Mouse (Mus musculus) embryonic facial prominence, embryonic 10.5 days (tissue): ENCODE data around the gene Fam83g. TPM values are rescaled to one million over a fixed set of nuclear protein-coding genes. Genes with fewer than 3 reads are reported as not detected.
A peak's percentile ranks its signal among the peaks of the same experiment; 100 is the strongest.
"Not testable (repeated sequence)": the region's sequence is repeated elsewhere in the genome, so short reads cannot be mapped to it uniquely, and the experiment has no call there.

Experiments
- DNase-seq: peaks from one replicate; pipeline ENCODE4 v3.0.0-alpha.2; 2017; ENCODE audit warnings: low spot score
- H3K27ac ChIP-seq: fragments of 300-500 bp; sonication (generic); replicated peaks from 2 replicates; pipeline ENCODE4 v1.5.1; 2016; ENCODE audit warnings: mild to moderate bottlenecking
- H3K27me3 ChIP-seq: fragments of 300-500 bp; sonication (generic); replicated peaks from 2 replicates; pipeline ENCODE4 v1.6.1; 2016; ENCODE audit warnings: low read depth, mild to moderate bottlenecking; ENCODE audit not compliant: poor library complexity, severe bottlenecking
- H3K36me3 ChIP-seq: fragments of 300-500 bp; sonication (generic); replicated peaks from 2 replicates; pipeline ENCODE4 v1.6.1; 2016; ENCODE audit warnings: mild to moderate bottlenecking, moderate library complexity
- H3K4me1 ChIP-seq: fragments of 300-500 bp; sonication (generic); 2 replicates; pipeline ENCODE4 v1.6.1; 2016
- H3K4me3 ChIP-seq: fragments of 300-500 bp; sonication (generic); 2 replicates; pipeline ENCODE4 v1.5.1; 2016; ENCODE audit warnings: mild to moderate bottlenecking, moderate library complexity
- H3K9me3 ChIP-seq: fragments of 300-500 bp; sonication (generic); 2 replicates; pipeline ENCODE4 v1.6.1; 2016; ENCODE audit warnings: mild to moderate bottlenecking
- whole genome bisulfite sequencing: fragments of 180-500 bp; shearing (Covaris S2); methylation state at CpG from one replicate; pipeline ENCODE4 v1.1.7; 2016; 5-methylcytosine and 5-hydroxymethylcytosine counted together
- polyA plus RNA-seq: library from polyadenylated mRNA; unstranded; fragments of >200 nt; fragmentation: Nextera tagmentation; extraction: Ambion mirVana; gene quantifications from 2 replicates; pipeline ENCODE4 v1.2.1, GENCODE M21; 2016

Fam83g gene
- polyA plus RNA-seq = 2.2 and 2.3 TPM in 2 replicates

DNA sequence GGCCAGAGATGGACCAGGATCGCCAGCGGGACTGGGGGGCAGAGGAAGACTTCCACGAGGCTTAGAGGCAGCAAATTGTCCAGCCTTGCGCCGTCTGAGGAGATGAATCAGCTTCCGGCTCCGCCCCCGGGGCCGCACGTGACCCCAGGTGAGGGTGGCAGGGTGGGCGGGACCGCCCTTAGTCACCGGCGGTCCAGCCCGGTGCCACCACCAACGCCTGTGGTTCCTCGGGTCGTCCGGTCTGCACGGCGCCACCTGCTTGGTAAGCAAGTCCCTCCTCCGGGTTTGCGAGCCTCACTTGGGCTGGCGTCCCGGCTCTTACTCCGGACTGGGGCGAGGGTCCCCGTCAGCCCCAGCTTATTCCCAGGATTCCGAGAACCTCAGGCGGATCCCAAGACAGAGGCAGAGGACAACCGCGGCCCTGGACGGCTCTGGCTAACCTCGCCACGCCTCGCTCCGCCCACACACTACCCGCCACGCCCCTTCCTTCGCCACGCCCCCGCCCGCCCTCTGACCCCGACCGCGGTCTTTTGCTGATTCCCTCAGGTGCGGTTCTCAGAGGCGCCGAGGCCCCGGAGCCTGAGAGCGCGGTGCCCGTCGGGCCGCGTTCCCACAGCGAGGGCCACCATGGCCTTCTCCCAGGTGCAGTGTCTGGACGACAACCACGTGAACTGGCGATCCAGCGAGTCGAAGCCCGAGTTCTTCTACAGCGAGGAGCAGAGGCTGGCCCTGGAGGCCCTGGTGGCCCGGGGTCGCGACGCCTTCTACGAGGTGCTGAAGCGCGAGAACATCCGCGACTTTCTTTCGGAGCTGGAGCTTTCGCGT, at the start of gene Fam83g:
Gene Fam83g, plus strand, starts transcription at position 185 of the 825 bp plus-strand sequence.
- Histone ChIP-seq H3K27ac (peak within 1 kb of the TSS; percentile 66; the same call in 1 of the 2 replicates), H3K27me3 (peaks cover 55% of the 10 kb centered on the region)

DNA sequence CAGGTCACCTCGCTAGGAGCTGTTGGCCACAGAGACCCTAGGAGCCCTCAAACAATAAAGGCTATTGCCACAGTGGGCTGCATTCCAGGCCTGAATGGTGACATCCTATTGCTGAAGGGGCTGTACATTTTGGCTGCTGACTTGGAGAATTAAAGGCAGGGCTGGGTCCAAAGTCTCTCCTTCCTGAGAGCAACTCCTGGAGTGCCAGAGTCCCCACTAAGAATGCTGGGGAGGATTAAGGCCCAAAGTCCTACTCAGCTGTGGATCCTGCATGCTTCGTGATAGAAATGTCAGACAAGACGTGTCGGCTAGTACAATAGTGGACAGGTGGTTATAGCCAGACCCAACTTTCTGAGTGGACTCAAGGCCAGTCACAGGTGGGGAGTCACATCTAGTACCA, 47.6 kb upstream of the Fam83g start:
- DNase-seq, H3K4me1 ChIP-seq, H3K27me3 ChIP-seq, H3K4me3 ChIP-seq, H3K36me3 ChIP-seq, H3K27ac ChIP-seq, H3K9me3 ChIP-seq: not testable (repeated sequence)
- 96% methylated on average over 4 of the region's 4 CpGs for WGBS

More for the DNA sequence above, at the start of gene Fam83g:
- peak; percentile 85 for DNase-seq
- Histone ChIP-seq H3K36me3 (no peaks in the 10 kb centered on the region), H3K9me3 (no peaks in the 10 kb centered on the region), H3K4me3 (peak within 1 kb of the TSS; percentile 58), H3K4me1 (peaks cover 48% of the 10 kb centered on the region)
- WGBS = under 1% methylated on average over 76 of the region's 76 CpGs

DNA sequence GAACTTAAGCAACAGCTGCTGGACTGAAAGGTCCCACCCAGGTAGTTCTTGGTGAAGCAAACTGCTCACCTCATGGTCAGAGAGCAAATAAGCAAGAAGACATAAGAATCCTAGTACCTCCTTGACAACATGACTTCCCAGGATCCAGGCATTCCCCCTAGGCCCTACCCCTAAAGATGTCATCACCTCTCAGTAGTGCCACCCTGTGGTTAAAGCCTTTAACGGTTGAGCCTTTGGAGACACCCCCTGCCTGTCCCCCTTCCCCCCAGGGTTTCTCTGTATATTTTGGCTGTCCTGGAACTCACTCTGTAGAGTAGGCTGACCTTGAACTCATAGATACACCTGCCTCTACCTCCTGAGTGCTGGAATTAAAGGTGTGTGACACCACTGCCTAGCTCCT, 46.5 kb upstream of the Fam83g start:
- H3K4me3 ChIP-seq = no peak overlapping the region
- H3K36me3 ChIP-seq = no peaks in the 10 kb centered on the region
- no peaks in the 10 kb centered on the region for H3K4me1 ChIP-seq
- DNase-seq = no peak
- H3K27me3 ChIP-seq = no peaks in the 10 kb centered on the region
- H3K9me3 ChIP-seq = no peaks in the 10 kb centered on the region
- H3K27ac ChIP-seq = no peak overlapping the region
- 53% methylated on average over 1 of the region's 1 CpGs for WGBS

DNA sequence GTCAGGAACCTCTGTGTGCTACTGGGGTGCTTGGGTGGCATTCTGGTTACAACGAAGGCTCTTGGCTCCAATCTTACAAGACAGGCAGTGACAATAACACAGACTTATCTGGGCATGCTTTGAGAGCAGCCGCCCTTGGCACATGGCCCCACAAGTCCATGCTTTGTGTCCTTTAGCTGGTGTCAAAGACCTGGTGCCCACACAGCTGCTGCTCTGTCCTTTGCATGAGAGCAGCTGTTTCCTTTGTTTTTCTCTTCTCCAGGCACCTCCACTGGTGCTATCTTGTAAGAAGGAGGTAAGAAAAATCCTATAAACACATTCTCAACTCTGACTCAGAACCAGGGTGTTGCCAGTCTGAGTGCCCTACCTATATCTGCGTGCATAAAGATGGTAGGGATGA, 46.0 kb upstream of the Fam83g start:
- Histone ChIP-seq H3K9me3 (no peaks in the 10 kb centered on the region), H3K27ac (no peak overlapping the region), H3K36me3 (no peaks in the 10 kb centered on the region), H3K4me1 (no peaks in the 10 kb centered on the region), H3K4me3 (no peak overlapping the region), H3K27me3 (no peaks in the 10 kb centered on the region)
- no peak for DNase-seq
- WGBS = 93% methylated on average over 3 of the region's 3 CpGs

DNA sequence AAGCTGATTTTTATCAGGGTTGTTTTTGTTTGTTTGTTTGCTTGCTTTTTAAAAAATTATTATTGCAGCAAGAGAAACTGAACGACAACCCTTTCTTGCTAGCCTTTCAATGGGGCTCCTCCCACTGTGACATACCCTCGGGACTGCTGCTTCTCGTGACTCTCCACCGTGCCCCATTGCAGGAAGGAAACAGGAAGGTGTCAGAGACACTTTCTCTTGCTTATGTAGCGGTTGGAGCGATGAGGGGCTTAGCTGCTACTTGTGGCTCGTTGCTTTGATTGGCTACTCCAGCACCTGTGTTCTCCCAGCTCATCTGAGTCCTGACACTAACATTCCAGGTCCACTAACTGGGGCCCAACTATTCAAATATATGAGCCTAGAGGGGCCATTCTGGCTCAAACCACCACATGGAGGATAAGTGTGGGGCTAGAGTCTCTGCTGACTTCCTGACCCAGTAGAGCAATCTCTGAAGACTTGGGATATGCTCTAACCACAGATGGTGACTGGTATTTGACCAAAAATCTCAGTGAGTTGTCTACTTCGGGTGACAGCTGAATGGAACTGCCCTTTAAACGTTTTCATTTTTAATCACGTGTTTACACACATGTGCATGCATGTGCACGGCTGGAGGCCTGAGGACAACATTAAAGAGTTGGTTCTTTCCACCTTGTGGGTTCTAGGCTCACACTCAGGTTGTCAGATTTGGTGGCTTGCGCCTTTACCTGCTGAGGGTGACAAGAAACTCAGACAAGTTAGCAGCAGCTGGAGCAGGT, 44.9 kb upstream of the Fam83g start:
- 76% methylated on average over 12 of the region's 12 CpGs for WGBS
- no peaks in the 10 kb centered on the region for H3K4me1 ChIP-seq
- H3K27me3 ChIP-seq = no peaks in the 10 kb centered on the region
- no peak for DNase-seq
- H3K9me3 ChIP-seq = no peaks in the 10 kb centered on the region
- H3K36me3 ChIP-seq = no peaks in the 10 kb centered on the region
- no peak overlapping the region for H3K27ac ChIP-seq
- no peak overlapping the region for H3K4me3 ChIP-seq

DNA sequence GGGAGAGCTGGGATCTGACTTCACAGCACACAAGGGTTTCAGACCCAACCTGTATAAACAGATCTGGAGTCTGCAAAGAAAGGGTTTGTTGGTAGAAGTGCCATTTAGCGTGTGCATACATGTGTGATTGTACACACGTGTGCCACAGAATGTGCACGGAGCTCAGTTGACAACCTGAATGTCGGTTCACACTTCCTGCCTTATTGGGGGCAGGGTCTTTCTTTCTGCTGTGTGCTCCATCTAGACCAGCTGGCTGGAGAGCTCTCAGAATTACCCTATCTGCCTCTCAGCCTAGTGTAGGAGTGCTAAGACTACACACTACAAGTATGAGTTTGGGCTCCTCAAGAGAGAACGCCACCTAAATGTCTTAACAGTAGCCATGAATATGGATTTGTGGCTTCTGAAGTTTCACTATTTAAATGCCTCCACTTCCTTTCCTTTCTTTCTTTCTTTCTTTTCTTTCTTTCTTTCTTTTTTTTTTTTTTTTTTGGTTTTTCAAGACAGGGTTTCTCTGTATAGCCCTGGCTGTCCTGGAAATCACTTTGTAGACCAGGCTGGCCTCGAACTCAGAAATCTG, 44.2 kb upstream of the Fam83g start:
- H3K27me3 ChIP-seq = no peaks in the 10 kb centered on the region
- no peaks in the 10 kb centered on the region for H3K4me1 ChIP-seq
- no peak overlapping the region for H3K27ac ChIP-seq
- H3K9me3 ChIP-seq = no peaks in the 10 kb centered on the region
- H3K4me3 ChIP-seq = no peak overlapping the region
- H3K36me3 ChIP-seq = no peaks in the 10 kb centered on the region
- no peak for DNase-seq
- 91% methylated on average over 6 of the region's 6 CpGs for WGBS

DNA sequence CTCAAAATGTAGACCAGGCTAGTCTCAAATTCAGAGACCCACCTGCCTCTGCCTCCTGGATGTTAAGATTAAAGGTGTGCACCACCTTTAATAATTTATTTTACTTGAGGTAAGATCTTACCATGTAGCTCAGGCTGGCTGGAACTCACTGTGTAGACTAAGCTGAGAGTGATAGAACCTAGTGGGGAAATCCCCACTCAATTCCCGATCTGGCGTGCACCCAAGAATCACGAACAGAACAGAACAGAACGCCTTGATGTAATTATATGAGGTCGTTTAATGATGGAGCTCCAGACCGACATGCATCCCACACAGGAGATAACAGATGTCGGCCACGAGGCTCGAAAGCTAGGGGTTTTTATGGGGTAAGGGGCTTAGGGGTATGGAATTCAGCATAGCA, 43.3 kb upstream of the Fam83g start:
- not testable (repeated sequence) for H3K36me3 ChIP-seq, H3K9me3 ChIP-seq, H3K4me1 ChIP-seq, DNase-seq, H3K27ac ChIP-seq, H3K4me3 ChIP-seq, H3K27me3 ChIP-seq
- 85% methylated on average over 9 of the region's 9 CpGs for WGBS

DNA sequence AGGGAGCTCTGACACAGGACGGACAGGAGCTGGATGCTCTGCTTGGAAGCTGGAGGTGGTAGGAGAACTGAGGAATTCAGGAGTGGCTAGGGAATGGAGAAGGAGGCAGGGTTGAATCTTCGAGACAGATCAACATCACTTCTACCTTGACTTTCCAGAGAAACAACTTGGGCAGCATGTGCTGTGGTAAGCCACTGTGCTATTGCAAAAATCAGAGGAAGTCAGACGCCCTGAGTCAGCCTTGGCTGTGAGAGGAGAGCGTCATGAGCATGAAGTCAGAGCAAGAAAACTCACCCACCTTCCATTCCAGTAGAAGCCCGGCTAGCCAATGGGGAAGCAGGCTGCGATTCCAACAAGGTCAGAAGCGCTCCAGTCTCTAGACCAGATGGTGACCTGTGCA, 41.8 kb upstream of the Fam83g start:
- Histone ChIP-seq H3K36me3 (no peaks in the 10 kb centered on the region), H3K9me3 (no peaks in the 10 kb centered on the region), H3K27me3 (no peaks in the 10 kb centered on the region), H3K27ac (no peak overlapping the region), H3K4me1 (no peaks in the 10 kb centered on the region), H3K4me3 (no peak overlapping the region)
- DNase-seq = no peak
- 83% methylated on average over 7 of the region's 7 CpGs for WGBS

DNA sequence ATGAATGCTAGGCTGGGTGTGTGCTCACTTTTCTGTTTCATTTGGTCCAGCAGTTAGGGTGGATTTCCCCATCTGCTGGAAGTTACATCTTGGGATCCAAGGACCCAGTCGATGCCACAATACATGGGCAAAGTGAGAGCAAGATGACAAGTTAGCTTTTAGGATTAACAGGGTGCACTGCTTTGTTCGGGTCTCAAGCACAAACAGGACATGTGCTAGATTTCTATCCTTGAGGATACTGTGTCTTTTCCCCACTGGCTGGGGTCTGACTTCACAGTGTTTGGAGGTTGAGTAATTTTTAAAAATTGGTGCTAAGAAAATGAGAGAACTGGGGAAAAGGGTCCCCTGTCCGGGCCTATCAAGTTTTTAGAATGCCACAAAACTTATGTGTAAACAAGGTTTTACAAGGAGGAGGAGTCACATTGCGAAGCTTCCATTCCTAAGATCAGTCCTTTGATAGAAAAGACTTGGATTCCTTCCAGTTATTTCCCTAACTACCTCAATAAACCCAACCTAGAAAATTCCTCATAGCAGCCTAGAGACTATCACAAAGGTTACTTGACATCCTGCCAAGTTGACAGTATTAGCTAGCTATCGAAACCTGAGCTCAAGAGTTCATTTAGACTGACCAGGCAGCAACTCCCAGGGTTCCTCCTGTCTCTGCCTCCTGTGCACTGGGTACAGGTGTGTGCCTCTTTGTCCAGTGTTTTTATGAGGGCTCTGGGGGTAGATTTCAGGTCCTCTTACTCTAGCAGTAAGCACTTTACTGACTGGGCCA, 40.5 kb upstream of the Fam83g start:
- no peaks in the 10 kb centered on the region for H3K4me1 ChIP-seq
- no peak overlapping the region for H3K27ac ChIP-seq
- no peaks in the 10 kb centered on the region for H3K27me3 ChIP-seq
- no peaks in the 10 kb centered on the region for H3K9me3 ChIP-seq
- no peak overlapping the region for H3K4me3 ChIP-seq
- H3K36me3 ChIP-seq = no peaks in the 10 kb centered on the region
- WGBS = 87% methylated on average over 5 of the region's 5 CpGs
- DNase-seq = no peak

DNA sequence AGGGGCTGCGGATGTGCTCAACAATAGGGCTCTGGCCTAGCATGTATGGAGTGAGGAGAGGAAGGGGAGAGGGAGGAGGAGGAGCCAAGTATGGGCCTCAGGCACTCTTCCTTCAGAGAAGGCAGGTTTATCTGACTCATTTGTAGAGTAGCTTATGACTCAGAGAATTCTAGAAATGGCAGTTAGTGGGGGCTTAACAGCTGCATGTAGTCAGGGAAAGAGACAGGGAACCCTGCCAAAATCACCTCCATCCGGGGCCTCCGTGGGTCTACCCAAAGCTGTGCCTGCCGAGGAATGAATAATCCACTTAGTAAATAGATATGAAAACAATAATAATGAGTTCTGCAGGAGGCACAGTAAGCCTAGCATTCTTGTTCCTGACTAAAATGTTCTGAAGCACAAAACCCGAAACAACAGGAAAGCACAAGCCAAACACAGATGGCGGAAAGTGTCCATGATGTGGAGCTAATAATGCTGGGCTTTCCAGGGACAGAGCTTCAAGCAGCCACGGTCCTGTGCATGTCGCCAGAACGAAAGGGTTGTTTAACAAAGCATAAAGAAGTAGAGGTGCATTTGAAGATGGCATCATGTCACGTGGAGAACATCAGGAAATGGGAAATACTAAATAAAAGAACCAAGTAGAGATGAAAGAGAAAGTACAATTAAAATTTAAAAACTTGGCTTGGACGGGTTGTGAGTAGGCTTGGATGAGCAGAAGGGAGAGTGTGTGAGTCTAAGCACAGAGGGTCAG, 39.1 kb upstream of the Fam83g start:
- WGBS = 84% methylated on average over 11 of the region's 11 CpGs
- Histone ChIP-seq H3K4me3 (no peak overlapping the region), H3K27me3 (no peaks in the 10 kb centered on the region), H3K4me1 (no peaks in the 10 kb centered on the region), H3K9me3 (no peaks in the 10 kb centered on the region), H3K36me3 (no peaks in the 10 kb centered on the region), H3K27ac (no peak overlapping the region)
- DNase-seq = no peak

DNA sequence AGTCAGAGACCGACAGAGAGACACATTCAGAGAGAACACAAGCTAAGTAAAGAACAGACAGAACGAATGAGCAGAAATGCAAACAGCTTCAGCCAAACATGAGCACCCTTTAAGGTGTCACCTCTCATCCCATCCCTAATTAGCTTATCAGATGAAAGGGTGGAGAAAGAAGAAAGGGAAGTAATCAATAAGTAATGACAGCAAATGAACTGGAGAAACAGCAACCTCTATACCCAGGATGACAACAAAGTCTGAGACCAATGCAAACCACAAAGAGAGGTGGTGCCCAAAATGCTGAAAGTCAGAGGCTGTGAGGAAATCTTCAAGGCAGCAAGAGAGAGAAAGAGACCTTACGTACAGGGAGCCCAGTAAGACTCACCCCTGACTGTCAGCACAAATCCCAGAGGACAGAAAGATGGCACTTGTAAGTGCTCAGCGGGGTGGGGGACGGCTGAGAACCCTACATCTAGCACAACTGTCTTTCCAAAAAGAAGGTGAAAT, 38.5 kb upstream of the Fam83g start:
- DNase-seq = no peak
- 81% methylated on average over 5 of the region's 5 CpGs for WGBS
- Histone ChIP-seq H3K27me3 (no peaks in the 10 kb centered on the region), H3K4me1 (no peaks in the 10 kb centered on the region), H3K36me3 (no peaks in the 10 kb centered on the region), H3K9me3 (no peaks in the 10 kb centered on the region), H3K27ac (no peak overlapping the region), H3K4me3 (no peak overlapping the region)
